Mouse (Mus musculus): ENCODE measurements around the gene Tff2.

The Tff2 gene

DNA sequence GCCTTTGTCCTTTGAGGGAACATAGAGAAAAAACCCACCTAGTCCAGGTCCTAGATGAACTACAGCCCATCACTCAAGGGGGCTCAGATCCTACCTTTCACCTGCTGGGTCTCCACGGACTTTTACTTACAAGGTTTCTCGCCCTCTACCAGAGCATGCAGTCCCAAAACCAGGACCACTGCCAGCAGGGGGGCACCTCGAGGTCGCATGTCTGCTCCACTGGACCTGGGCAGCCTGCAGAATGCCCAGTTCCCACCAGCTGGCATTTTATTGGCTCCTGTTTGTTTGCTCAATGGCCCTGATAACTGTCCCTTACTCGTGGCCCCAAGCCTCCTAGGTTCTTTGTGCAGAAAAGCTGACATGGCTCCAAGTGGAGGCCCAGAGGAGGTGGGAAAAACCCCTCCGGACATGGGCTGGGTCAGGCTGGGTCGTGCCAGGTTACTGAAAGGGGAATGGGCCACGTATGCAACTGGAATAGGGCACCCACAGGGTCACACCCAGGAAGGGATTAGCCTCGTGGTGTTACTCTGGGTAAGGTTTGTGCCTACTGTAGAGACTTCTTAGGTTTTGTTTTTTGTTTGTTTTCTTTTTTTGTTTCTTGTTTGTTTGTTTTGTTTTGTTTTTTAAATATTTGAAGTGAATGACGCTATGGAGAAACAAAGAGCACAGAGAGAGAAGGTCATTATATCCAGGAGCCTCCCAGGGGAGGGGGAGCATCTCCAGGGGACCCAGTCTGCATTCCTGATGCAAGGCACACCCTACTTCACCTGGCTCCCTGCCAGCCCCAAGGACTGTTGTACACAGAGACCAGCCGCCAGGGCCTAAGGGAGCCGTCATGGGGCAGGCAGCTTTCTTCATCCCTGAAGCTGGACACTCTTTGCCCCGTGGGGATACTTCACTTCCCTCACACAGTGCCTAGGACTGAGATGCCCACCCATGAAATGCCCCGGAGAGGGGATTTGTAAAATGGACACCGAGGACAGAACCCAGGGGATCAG lies at the start of gene Tff2:
Gene Tff2, minus strand, starts transcription at position 243 of the 998 bp plus-strand sequence.
- DNase-seq (ENCODE audit: low spot score in 2 of 2): no peak

DNA sequence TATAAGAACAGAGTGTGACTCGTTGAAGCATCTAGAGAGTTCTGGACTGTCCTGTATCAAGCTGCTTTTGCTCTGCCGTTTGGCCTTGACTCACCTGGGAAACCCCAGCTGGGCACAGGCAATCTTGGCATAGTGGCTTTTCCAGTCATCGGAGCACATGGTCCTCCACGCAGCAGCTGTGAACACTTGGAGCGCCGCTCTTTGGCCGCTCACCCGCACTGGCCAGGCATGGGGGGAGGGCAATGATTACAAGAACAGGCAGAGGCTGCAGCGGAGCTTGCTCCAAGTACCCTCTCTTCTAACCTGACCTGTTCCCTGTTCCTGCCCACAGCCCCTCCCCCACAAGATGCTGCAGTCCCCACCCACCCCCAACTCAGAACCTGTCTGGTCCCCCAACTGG lies 49.3 kb upstream of the Tff2 start:
- no peak for DNase-seq (ENCODE audit: low spot score in 2 of 2)

DNA sequence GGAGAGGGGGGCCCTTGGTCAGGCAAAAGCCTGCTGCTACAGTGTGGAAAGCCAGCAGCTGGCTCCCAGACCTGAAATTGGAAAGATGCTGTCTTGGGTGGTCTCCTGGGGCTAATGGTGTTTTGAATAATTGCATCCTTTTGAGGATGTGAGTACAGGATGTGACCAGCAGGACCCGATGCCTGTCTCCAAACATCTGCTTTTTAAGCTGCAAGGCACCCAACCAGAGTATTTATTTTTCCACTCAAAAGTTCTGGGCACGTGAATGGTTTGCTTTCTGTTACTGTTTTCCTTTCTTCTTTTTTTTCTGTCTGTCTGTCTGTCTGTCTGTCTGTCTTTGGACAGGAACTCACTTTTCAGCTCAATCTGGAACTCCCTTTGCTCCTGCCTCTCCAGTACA lies 48.6 kb upstream of the Tff2 start:
- no peak for DNase-seq (ENCODE audit: low spot score in 2 of 2)

DNA sequence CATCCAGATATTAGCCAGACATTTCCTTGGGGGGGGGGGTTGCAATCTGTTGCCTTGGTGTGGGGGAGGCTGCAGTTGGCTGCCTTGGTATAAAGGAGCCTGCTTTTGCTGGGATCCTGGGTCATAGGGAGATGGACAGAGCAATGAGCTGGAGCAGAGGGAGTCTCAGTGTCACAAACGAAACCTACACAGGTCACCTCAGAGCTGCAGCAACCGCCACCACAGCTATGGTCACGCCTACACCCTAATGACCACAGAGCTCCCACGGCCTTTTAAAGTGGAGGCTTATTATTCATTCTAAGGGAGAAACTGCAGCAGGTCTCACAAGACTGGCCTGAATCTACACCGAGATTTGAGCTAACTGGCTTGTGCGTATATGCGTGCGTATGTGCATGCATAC lies 47.7 kb upstream of the Tff2 start:
- no peak for DNase-seq (ENCODE audit: low spot score in 2 of 2)

DNA sequence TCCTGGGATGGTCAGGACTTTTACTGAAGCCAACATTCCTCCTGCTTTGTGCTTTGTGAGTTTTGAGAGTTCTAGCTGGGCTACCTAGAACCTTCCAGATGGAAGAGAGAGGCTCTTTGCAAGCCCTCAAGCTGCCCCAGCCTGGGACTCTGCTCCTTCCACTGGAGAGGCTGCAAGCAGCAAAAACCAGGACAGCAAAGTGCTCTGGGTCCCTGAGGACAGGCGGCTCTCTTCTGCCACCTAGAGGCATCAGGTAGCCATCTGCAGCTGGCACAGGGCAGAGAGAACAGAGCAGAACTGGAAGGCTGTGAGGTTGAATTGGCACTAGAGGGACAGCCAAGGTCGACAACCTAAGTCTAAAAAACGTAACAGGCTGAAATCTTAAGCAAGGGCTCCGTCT lies 43.3 kb upstream of the Tff2 start:
- peak; percentile 67 to 70 for DNase-seq (ENCODE audit: low spot score in 2 of 2)

DNA sequence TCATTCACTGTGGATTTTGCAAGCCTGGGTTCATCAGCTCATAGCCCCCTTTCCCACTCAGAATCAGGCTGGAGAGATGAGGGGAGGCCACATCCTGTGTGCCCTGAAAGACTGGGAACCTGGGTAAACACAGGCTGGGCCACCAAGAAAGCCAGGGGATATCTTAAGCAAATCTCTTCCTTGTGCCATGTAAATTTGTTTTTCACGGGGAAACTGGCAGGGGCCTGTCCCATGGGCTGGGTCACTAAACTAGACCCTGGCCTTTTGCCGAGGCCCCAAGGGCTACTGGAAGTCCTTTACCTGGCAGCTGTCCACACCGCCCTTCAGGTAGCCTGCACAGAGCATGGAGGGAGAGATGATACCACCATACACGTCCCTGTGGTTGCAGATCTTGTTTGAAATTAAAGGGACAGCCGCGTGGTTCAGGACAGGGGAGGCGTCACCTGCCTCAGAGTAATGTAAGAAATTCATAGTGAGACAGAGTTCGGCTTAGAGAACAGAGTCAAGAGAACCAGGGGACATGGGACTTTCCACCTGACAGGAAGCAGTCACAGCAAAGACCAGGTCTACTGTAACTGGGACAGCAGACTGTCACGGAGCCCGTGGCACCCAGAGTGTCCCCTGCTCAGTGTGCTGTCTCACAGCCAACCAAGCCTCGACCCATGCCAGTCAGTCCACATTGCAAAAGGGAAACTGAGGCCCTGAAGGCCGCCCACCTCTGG lies 40.3 kb upstream of the Tff2 start:
- no peak for DNase-seq (ENCODE audit: low spot score in 2 of 2)

DNA sequence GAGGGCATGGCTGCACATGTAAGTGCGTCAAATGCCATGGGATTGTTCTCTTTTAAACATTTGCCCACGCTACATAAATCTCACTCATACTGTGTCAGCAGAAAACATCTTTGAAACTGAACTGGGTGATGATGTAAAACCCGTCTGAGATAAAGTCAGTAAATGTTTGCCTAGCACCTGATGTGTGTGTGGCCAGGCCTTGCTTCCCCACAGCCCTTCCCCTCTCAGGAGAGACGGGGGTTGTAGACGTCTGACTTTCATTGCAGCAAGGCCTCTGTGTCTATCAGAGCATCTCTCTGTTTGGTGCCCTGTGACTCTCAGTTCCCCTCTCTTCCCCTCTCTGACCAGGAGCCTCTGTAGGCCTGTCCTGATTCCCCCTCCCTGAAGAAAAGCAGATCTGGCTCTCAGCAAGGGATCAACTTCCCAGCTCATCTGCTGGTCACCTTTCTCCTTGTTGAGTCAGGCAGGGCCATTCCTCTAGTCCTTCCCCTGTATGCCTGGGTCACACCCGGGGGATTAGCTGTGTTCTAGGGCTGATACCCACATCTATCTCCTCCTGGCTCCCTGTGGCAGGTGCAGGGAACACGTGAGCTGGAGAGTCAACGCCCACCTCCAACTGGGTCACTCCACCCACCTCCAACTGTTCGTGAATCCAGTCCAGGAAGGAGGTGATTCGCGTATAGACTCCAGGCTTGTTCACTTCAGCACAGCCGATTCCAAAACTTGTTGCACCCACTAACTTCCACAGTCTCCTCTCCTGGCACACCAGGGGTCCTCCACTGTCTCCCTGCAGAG lies 39.3 kb upstream of the Tff2 start:
- DNase-seq (ENCODE audit: low spot score in 2 of 2): peak; percentile 20 to 53

DNA sequence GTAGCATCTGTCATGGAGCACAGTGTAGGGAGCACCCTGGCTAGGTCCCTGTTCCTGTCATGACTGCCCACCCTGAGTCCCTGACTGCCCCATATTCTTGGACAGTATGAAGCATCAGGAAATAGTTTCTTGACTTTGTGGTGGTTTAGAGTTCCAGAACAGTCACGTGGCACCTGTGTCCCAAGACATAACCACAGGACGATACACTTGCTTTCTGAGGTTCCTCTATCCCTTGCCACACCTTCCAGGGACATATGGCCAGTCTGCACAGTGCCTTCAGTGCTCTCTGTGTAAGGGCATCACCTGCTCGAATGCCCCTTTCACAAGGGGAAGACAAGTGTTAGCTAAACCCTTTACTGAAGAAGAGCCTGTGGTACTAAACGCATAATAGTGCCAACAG lies 37.4 kb upstream of the Tff2 start:
- DNase-seq (ENCODE audit: low spot score in 2 of 2): no peak

DNA sequence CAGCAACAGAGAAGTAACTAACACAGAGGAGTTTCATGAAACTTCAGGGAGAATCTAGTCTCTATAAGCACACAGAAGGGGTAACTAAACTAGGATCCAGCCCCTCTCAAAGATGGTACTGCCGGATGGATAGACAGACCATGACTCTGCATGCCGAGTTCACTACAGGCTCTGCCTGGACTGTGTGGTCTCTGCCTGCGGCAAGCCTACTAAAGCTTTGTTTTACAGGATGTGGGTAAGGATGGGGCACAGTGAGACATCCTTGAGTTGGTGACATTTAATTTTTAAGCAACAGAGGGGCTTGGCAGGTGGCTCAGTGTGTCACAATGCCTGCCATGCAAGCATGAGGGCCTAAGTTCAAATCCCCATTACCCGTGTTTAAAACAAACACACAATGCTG lies 32.2 kb upstream of the Tff2 start:
- DNase-seq (ENCODE audit: low spot score in 2 of 2): no peak

DNA sequence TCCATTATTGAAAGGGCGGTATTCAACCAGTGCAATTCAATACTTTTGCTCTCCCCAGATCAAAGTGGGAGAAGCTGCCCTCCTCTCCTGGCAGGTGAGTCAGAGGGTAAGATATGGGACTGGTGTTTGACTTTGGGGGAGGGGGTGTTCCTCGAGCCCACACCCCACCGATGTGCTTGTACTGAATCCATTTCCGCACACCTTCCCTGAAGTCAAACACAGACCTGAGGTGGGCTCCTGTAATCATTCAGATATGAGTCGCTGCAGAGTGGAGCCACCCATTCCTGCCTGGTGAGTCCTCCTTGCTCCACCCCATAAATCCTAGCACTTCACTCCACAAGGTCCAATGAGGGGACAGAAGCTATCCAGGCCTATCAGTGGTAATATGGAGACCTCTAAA lies 25.7 kb upstream of the Tff2 start:
- DNase-seq (ENCODE audit: low spot score in 2 of 2): no peak

DNA sequence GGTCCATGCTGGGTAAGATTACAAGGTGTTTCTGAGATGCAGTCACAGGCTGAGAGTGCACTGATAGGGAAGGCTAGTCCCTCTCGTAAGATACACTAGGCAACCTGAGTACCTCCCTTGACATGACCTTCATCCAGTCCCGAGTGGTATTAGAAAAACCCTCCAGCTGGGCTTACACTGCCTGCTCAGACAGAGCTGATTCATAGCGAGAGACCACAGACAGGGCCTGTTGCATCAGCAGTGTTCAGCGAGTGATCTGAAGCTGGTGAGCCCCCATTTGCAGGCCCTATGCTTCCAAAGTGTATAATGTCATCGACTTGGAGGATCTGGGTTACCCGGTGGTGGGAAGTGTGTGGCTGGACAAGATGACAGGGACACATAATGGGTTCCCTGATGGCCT lies 21.0 kb upstream of the Tff2 start, which contains the start of gene Tff1:
Gene Tff1, minus strand, starts transcription at position 151 of the 400 bp plus-strand sequence.
- no peak for DNase-seq (ENCODE audit: low spot score in 2 of 2)

DNA sequence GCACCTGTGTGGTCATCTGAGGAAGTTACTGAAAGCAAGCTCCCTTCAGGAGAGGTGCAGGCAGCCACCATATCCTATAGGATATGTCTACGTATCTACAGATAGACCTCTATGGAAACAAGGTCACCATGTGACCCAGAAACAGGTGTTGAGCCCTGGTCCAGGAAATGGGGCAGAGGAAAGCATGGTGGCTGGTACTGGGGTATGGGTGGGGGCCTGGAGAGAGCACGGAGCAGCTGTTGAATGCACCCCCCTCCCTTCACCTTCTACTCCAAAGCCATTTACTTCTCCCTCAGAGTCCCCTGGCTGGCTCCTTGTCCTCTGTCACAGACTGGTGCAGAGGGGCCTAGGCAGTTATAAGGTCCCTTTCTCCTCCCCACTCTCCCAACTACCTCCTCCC lies 19.7 kb upstream of the Tff2 start:
- DNase-seq (ENCODE audit: low spot score in 2 of 2): no peak

DNA sequence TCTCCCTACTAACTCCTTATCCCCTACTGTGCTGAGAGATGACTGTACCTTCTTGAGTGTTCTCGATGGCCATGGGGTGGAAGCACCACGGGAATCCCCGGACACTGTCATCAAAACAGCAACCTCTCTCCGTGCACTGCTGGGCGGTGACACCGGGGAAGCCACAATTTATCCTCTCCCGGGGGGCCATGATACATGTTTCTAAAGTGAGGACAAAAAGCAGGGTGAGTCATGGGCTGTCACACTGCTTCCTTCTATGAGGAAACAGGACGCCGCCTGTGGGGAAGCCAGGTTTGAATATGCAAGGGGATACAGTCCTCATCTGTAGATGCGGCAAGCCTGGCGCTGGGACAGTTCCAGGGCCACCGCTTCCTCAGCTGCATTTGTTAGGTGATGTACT lies 18.5 kb upstream of the Tff2 start:
- no peak for DNase-seq (ENCODE audit: low spot score in 2 of 2)

DNA sequence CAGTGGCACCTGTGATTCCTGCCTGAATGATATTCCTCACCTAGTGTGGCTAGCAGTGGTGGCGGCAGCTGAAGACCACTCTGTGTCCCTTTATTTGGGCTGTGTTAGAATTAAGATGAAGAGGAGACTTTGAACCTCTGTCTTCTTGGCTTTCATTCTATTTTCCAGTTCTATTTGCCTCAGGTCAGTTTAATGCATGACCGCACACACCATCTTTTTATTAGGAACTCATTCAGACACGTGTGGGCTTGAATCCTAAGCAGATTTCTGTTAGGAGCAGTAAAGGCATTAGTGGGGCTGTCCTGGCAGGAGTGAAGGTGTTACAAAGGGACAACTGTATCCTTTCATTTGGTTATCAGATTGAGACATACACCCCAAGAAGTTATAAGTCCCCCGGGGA lies 16.2 kb upstream of the Tff2 start:
- no peak for DNase-seq (ENCODE audit: low spot score in 2 of 2)

DNA sequence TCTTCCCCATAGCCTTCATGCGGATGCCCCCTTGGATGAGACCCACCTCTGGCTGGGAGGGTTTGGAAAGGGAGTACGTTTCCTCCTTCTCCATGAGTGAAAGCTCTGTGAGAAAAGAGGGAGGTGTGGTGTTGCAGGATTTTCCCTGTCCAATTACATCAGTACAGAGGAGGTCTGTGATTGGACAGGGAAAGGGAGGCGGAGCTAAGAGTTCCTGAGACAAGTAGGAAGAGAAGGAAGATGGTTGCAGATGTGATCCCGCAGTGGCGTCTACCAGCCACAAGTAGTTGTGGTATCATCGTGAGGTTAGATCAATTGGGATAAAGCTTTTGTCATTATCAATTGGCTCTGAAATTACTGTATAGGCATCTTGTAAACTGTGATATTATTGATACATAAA lies 13.8 kb upstream of the Tff2 start:
- DNase-seq (ENCODE audit: low spot score in 2 of 2): no peak

DNA sequence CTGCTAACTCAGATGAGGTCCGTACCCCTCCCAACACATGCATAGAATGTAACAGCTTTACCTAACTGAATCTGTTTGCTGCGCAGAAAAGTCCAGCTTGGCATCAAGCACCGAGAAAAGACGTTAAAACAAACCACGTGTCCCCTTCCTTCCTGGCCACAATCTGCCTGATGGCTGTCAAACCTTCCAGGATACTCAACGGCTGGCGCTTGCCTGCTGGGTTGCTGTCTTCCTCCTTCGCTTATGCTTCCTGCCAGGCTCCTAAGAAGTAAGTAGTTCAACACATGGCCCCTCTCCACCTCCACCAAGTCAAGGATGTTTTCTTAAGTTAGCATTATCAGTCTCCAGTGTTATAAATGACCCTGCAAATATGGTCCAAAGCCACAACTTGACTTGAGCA lies 9.7 kb upstream of the Tff2 start:
- no peak for DNase-seq (ENCODE audit: low spot score in 2 of 2)

DNA sequence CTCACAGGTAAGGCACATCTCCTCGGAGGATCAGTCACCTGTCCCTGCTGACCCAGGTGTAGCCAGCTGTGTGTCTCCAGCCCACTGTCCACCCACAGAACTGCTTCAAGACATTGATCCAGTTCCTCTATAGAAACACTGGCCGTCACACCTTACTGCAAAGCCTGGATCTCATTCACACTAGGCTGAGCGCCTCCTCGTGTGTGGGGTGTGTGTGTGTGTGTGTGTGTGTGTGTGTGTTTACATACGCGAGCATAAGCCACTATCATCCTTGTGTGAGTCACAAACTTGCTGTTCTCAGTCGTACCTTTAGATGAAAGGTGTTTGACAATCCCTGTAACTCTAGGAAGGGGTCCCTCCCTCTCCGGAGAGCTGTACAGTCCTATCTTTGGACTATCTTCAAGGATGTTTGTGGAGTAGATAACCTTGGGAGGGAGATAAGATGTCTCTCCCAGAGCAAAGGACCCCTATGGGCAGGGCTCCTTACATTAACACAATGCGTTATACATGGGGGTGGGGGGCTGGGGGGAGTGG lies 9.0 kb upstream of the Tff2 start:
- DNase-seq (ENCODE audit: low spot score in 2 of 2): no peak

DNA sequence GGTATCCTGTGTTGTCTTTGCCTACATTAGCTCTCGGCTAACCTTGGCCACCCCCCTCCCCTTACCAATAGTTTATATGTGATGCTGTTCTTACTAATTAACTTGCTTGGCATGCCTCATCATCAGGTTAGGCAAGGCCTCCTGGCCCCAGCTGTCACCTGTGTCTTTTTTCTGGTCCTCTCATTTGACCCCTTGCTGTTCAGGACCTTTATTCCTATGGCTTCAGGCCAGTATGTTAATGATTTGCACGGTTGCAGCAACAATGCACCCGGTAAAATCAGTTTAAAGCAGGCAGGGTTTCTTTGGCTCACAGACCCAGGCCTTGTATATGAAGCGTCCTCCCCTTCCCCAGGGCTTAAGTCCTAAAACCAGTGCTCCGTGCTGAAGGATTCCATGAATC lies 8.4 kb upstream of the Tff2 start:
- no peak for DNase-seq (ENCODE audit: low spot score in 2 of 2)

DNA sequence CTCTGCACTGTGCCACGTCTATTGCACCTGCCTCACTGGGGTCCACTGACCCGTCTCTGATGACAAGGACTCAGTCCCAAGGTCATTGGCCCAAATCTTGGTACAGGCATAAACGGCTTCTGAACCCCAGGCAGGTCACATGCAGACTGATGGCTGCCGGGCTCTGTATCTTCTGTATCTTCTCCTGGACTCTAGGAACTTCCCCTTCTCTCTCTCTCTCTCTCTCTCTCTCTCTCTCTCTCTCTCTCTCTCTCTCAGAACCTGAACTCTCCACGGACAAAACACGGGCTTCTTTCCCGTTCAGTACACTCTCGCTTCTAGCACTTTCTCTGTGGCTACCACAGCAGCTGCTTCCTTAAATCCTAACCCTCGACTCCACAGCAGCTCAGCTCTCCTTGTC lies 1.9 kb upstream of the Tff2 start:
- DNase-seq (ENCODE audit: low spot score in 2 of 2): no peak

DNA sequence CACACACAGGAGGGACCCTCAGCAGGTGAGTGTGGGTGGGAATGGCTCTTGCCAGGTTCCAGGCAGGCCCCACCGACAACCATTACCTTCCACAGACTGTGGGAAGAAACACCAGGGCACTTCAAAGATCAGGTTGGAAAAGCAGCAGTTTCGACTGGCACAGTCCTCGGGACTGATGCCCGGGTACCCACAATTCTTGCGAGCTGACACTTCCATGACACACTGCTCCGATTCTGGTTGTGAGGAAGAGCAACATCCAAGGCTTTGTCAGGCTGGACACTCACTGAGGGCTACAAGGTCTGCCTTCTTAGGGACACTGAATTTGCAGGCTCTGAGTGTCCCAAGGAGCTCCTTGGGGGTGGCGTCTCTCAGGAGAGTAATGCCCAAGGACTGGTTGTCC lies 2.0 kb downstream of the Tff2 start:
- DNase-seq (ENCODE audit: low spot score in 2 of 2): no peak

DNA sequence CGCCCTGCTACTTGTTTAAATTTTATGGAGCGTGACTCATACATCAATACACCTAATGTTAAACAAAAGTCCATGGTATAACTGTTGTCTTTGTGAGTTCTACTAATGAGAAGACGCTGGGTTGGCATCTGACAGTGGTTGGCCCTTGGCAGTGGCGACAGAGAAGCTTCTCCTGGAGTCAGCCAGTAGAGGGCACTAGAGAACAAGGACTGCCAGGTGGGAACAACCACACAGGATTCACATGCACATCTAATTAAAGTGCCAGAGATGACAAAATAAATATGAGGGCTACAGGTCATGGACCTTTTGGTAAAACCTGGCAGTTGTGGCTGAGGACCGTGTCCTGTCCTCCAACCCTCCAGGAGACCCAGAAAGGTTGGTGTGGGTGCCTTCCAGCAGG lies 5.7 kb downstream of the Tff2 start:
- DNase-seq (ENCODE audit: low spot score in 2 of 2): peak; percentile 39 to 57

DNA sequence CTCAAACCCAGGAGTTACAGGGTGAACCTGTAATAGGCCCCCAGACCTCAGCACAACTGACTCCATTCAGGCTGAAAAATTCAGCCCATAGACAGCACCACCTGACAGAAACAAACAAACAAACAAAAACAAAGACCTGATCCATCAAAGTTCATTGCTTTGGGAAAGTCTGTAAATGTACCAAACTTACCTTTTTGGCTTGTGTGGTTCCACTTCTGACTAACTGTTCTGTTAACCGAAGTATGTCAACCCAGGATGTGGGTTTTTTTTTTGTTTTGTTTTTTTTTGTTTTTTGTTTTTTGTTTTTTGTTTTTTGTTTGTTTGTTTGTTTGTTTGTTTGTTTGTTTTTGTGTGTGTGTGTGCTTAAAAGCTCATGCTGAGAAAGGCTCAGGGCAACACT lies 7.3 kb downstream of the Tff2 start:
- DNase-seq (ENCODE audit: low spot score in 2 of 2): no peak
